Mouse (Mus musculus): ENCODE measurements at regions not wholly inside any gene's neighbourhood (a gene's known extent, or its start where the extent isn't known, plus 50 kb on each side); places are given as distances from the start of the nearest gene placed in this dataset.

GRCm38 (mm10) chr10:111382206-111382930 is 83.9 kb downstream of the Bbs10 start:
- peaks cover 6% of the 10 kb centered on the region; the same call in 1 of the 2 replicates for H3K4me1 ChIP-seq (ENCODE audit: control insufficient read depth, insufficient read depth, low read length)
- no peak overlapping the region for H3K27ac ChIP-seq (replicated peaks; ENCODE audit: low read depth, low read length)
- 31% methylated on average over 4 of the region's 4 CpGs for WGBS
- ATAC-seq (ENCODE audit: low FRiP score, low TSS enrichment) (no peak), DNase-seq (no peak)
- no peak overlapping the region for H3K4me3 ChIP-seq (replicated peaks; ENCODE audit: low read depth, low read length)
- H3K36me3 ChIP-seq (ENCODE audit: control insufficient read depth, insufficient read depth, low read length), result no peaks in the 10 kb centered on the region
- H3K9me3 ChIP-seq (ENCODE audit: control insufficient read depth, low read length), result no peaks in the 10 kb centered on the region
- H3K9ac ChIP-seq (replicated peaks; ENCODE audit: low read length), result no peak overlapping the region
- no peak overlapping the region for H3K4me2 ChIP-seq (ENCODE audit: low read length)
- H3K27me3 ChIP-seq (ENCODE audit: control insufficient read depth, insufficient read depth, low read length), result no peaks in the 10 kb centered on the region

- no peaks in the 10 kb centered on the region for H3K27me3 ChIP-seq (ENCODE audit: control insufficient read depth, insufficient read depth, low read length)
- H3K9me3 ChIP-seq (ENCODE audit: control insufficient read depth, low read length), result no peaks in the 10 kb centered on the region
- H3K9ac ChIP-seq (replicated peaks; ENCODE audit: low read length), result no peak overlapping the region
- DNase-seq (no peak), ATAC-seq (ENCODE audit: low FRiP score, low TSS enrichment) (no peak)
- H3K27ac ChIP-seq (replicated peaks; ENCODE audit: low read depth, low read length), result no peak overlapping the region
- H3K4me1 ChIP-seq (ENCODE audit: control insufficient read depth, insufficient read depth, low read length), result peaks cover 18% of the 10 kb centered on the region
- H3K4me2 ChIP-seq (ENCODE audit: low read length), result no peak overlapping the region
- 90% methylated on average over 9 of the region's 9 CpGs for WGBS
- H3K36me3 ChIP-seq (ENCODE audit: control insufficient read depth, insufficient read depth, low read length), result no peaks in the 10 kb centered on the region
- H3K4me3 ChIP-seq (replicated peaks; ENCODE audit: low read depth, low read length), result no peak overlapping the region
These were observed 87.1 kb downstream of the Bbs10 start for GRCm38 (mm10) chr10:111385561-111385960.

GRCm38 (mm10) chr10:111387869-111388538 is 85.0 kb upstream of the Nap1l1 start:
- no peaks in the 10 kb centered on the region for H3K36me3 ChIP-seq (ENCODE audit: control insufficient read depth, insufficient read depth, low read length)
- peak overlapping the region; percentile 22 for H3K4me3 ChIP-seq (replicated peaks; ENCODE audit: low read depth, low read length)
- H3K9me3 ChIP-seq (ENCODE audit: control insufficient read depth, low read length), result no peaks in the 10 kb centered on the region
- H3K27me3 ChIP-seq (ENCODE audit: control insufficient read depth, insufficient read depth, low read length), result no peaks in the 10 kb centered on the region
- 14% methylated on average over 18 of the region's 18 CpGs for WGBS
- peak overlapping the region; percentile 34; the same call in 1 of the 2 replicates for H3K9ac ChIP-seq (replicated peaks; ENCODE audit: low read length)
- ATAC-seq (ENCODE audit: low FRiP score, low TSS enrichment), result peak; percentile 75
- H3K4me2 ChIP-seq (ENCODE audit: low read length), result peak overlapping the region; percentile 50
- H3K27ac ChIP-seq (replicated peaks; ENCODE audit: low read depth, low read length), result no peak overlapping the region
- peak; percentile 81 for DNase-seq
- peaks cover 11% of the 10 kb centered on the region for H3K4me1 ChIP-seq (ENCODE audit: control insufficient read depth, insufficient read depth, low read length)

- Histone ChIP-seq H3K27me3 (ENCODE audit: control insufficient read depth, insufficient read depth, low read length) (no peaks in the 10 kb centered on the region), H3K4me3 (replicated peaks; ENCODE audit: low read depth, low read length) (no peak overlapping the region), H3K4me1 (ENCODE audit: control insufficient read depth, insufficient read depth, low read length) (peaks cover 11% of the 10 kb centered on the region), H3K27ac (replicated peaks; ENCODE audit: low read depth, low read length) (no peak overlapping the region), H3K9me3 (ENCODE audit: control insufficient read depth, low read length) (no peaks in the 10 kb centered on the region), H3K4me2 (ENCODE audit: low read length) (peak overlapping the region; percentile 50), H3K36me3 (ENCODE audit: control insufficient read depth, insufficient read depth, low read length) (no peaks in the 10 kb centered on the region), H3K9ac (replicated peaks; ENCODE audit: low read length) (no peak overlapping the region)
- no peak for DNase-seq
- peak; percentile 23 for ATAC-seq (ENCODE audit: low FRiP score, low TSS enrichment)
- 70% methylated on average over 12 of the region's 12 CpGs for WGBS
These were observed 84.3 kb upstream of the Nap1l1 start for GRCm38 (mm10) chr10:111388545-111389320.

- Histone ChIP-seq H3K36me3 (ENCODE audit: control insufficient read depth, insufficient read depth, low read length) (no peaks in the 10 kb centered on the region), H3K4me3 (replicated peaks; ENCODE audit: low read depth, low read length) (no peak overlapping the region), H3K9ac (replicated peaks; ENCODE audit: low read length) (no peak overlapping the region), H3K4me2 (ENCODE audit: low read length) (no peak overlapping the region), H3K4me1 (ENCODE audit: control insufficient read depth, insufficient read depth, low read length) (peaks cover 11% of the 10 kb centered on the region), H3K9me3 (ENCODE audit: control insufficient read depth, low read length) (no peaks in the 10 kb centered on the region), H3K27ac (replicated peaks; ENCODE audit: low read depth, low read length) (no peak overlapping the region), H3K27me3 (ENCODE audit: control insufficient read depth, insufficient read depth, low read length) (no peaks in the 10 kb centered on the region)
- no peak for ATAC-seq (ENCODE audit: low FRiP score, low TSS enrichment)
- DNase-seq, result peak; percentile 78
- 56% methylated on average over 9 of the region's 9 CpGs for WGBS
These were observed 83.1 kb upstream of the Nap1l1 start for GRCm38 (mm10) chr10:111389890-111390289.

GRCm38 (mm10) chr10:111394421-111394820 is 78.6 kb upstream of the Nap1l1 start:
- 95% methylated on average over 9 of the region's 9 CpGs for WGBS
- no peaks in the 10 kb centered on the region for H3K9me3 ChIP-seq (ENCODE audit: control insufficient read depth, low read length)
- H3K4me1 ChIP-seq (ENCODE audit: control insufficient read depth, insufficient read depth, low read length), result peaks cover 6% of the 10 kb centered on the region; the same call in 1 of the 2 replicates
- H3K4me3 ChIP-seq (replicated peaks; ENCODE audit: low read depth, low read length), result no peak overlapping the region
- H3K36me3 ChIP-seq (ENCODE audit: control insufficient read depth, insufficient read depth, low read length), result no peaks in the 10 kb centered on the region
- H3K27ac ChIP-seq (replicated peaks; ENCODE audit: low read depth, low read length), result no peak overlapping the region
- DNase-seq, result no peak
- no peak overlapping the region for H3K4me2 ChIP-seq (ENCODE audit: low read length)
- no peaks in the 10 kb centered on the region for H3K27me3 ChIP-seq (ENCODE audit: control insufficient read depth, insufficient read depth, low read length)
- no peak overlapping the region for H3K9ac ChIP-seq (replicated peaks; ENCODE audit: low read length)
- no peak for ATAC-seq (ENCODE audit: low FRiP score, low TSS enrichment)

- DNase-seq (no peak), ATAC-seq (ENCODE audit: low FRiP score, low TSS enrichment) (no peak)
- no peak overlapping the region for H3K9ac ChIP-seq (replicated peaks; ENCODE audit: low read length)
- H3K4me2 ChIP-seq (ENCODE audit: low read length), result no peak overlapping the region
- WGBS, result 98% methylated on average over 6 of the region's 6 CpGs
- H3K9me3 ChIP-seq (ENCODE audit: control insufficient read depth, low read length), result no peaks in the 10 kb centered on the region
- H3K4me3 ChIP-seq (replicated peaks; ENCODE audit: low read depth, low read length), result no peak overlapping the region
- H3K27ac ChIP-seq (replicated peaks; ENCODE audit: low read depth, low read length), result no peak overlapping the region
- H3K36me3 ChIP-seq (ENCODE audit: control insufficient read depth, insufficient read depth, low read length), result no peaks in the 10 kb centered on the region
- H3K4me1 ChIP-seq (ENCODE audit: control insufficient read depth, insufficient read depth, low read length), result no peaks in the 10 kb centered on the region
- H3K27me3 ChIP-seq (ENCODE audit: control insufficient read depth, insufficient read depth, low read length), result no peaks in the 10 kb centered on the region
These were observed 68.0 kb upstream of the Nap1l1 start for GRCm38 (mm10) chr10:111405071-111405470.

GRCm38 (mm10) chr10:111408887-111409286 is 64.1 kb upstream of the Nap1l1 start:
- H3K36me3 ChIP-seq (ENCODE audit: control insufficient read depth, insufficient read depth, low read length), result no peaks in the 10 kb centered on the region
- no peak overlapping the region for H3K4me3 ChIP-seq (replicated peaks; ENCODE audit: low read depth, low read length)
- no peaks in the 10 kb centered on the region for H3K27me3 ChIP-seq (ENCODE audit: control insufficient read depth, insufficient read depth, low read length)
- DNase-seq (no peak), ATAC-seq (ENCODE audit: low FRiP score, low TSS enrichment) (no peak)
- no peak overlapping the region for H3K4me2 ChIP-seq (ENCODE audit: low read length)
- no peaks in the 10 kb centered on the region for H3K4me1 ChIP-seq (ENCODE audit: control insufficient read depth, insufficient read depth, low read length)
- H3K9ac ChIP-seq (replicated peaks; ENCODE audit: low read length), result no peak overlapping the region
- no peaks in the 10 kb centered on the region for H3K9me3 ChIP-seq (ENCODE audit: control insufficient read depth, low read length)
- H3K27ac ChIP-seq (replicated peaks; ENCODE audit: low read depth, low read length), result no peak overlapping the region
- 80% methylated on average over 3 of the region's 3 CpGs for WGBS

Data from midbrain, embryonic 14.5 days (tissue).